ENCODE assay signal across 16 mouse cellular contexts in the genomic region with DNA sequence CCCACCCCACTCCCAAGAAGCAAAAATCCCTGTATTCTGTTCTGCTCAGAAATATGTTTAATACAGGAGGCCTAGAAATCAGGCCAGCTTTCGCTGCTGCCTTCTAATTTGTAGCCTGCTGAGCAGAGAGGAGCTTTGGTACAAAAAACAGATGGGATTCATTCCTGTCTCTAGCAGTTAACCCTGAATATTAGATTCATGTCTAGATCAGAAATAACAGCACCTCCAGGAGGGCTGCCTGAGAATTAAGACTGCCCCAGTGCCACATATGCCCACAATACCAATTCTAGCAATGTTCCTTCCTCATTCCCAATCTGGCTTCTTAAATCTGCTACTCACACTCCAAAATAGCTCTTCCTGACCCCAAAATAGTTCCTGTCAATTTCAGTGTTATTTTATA.
DNase-seq lines count a peak whose midpoint lies in the region; TF ChIP-seq lines count a peak whose summit lies in the region.
"Had no signal": no experiment of that assay in that cellular context is flagged by ENCODE, and none has a peak within 500 bp of the region (broad histone marks: within the 10 kb centered on the region; RNA-seq: fewer than 3 reads in every experiment).

No protein-coding gene starts in this region.

- peak; percentile 10 for DNase-seq in layer of hippocampus, adult 9-10 months (ENCODE audit: low spot score)
- no peak for DNase-seq in layer of hippocampus, adult 11-12 months (ENCODE audit: low spot score)
- DNase-seq in brain, embryonic 14.5 days (ENCODE audit: low read depth): peak; percentile 11
- DNase-seq in cerebellum, adult 11-12 months: peak; percentile 78
- DNase-seq in cerebellum, postnatal 10 days: peak; percentile 51 to 53
- DNase-seq in testis, postnatal 10 days (ENCODE audit: low spot score): no peak
- DNase-seq in urinary bladder, postnatal 25 days (ENCODE audit: low spot score): no peak
- DNase-seq: adrenal gland, adult 8-10 months; gastrocnemius, postnatal 25 days; heart, adult 2 months; kidney, adult 2 months; left cerebral cortex, postnatal 4 days; lung, embryonic 14.5 days; right cerebral cortex, adult 18-20 months; right cerebral cortex, postnatal 4 days; thymus, postnatal 4 days had no signal

- TF ChIP-seq POLR2A in brain, embryonic 14.5 days (IDR thresholded peaks at IDR 0.05; ENCODE audit: borderline replicate concordance, extremely low read depth, insufficient read depth, insufficient read length, poor library complexity, severe bottlenecking): no peak

- TF ChIP-seq CTCF in brain, embryonic 14.5 days (IDR thresholded peaks at IDR 0.05; ENCODE audit: borderline replicate concordance, extremely low read depth, insufficient read depth, insufficient read length): no peak

Comparison
In these comparisons a context has a peak if more than half of its experiments do, and no peak if none do; other contexts are left out.
1. DNase-seq: peak in layer of hippocampus, adult 9-10 months (single experiment), brain, embryonic 14.5 days (single experiment), cerebellum, adult 11-12 months (single experiment) and cerebellum, postnatal 10 days (2 of 2); none in layer of hippocampus, adult 11-12 months (single experiment), testis, postnatal 10 days (single experiment) and urinary bladder, postnatal 25 days (single experiment).